Mouse (Mus musculus) cortical plate, adult 2 months (tissue): ENCODE data around the gene Akap12.

Experiments
- CTCF ChIP-seq: fragments of 200-500 bp; IDR thresholded peaks from 2 replicates; pipeline ENCODE4 v1.5.1; 2011; ENCODE audit warnings: mild to moderate bottlenecking, control low read depth, low read length; ENCODE audit not compliant: insufficient read depth; ENCODE audit errors: extremely low read depth
- POLR2A ChIP-seq: fragments of 200-500 bp; IDR thresholded peaks from 2 replicates; pipeline ENCODE4 v1.6.1; 2011; ENCODE audit warnings: mild to moderate bottlenecking, low read length, control low read depth; ENCODE audit not compliant: insufficient read depth; ENCODE audit errors: extremely low read depth

- TF ChIP-seq CTCF, result no peak
- no peak for TF ChIP-seq POLR2A
These were observed 19.8 kb upstream of the Akap12 start for GRCm38 (mm10) chr10:4246407-4246806.
